Mouse (Mus musculus) ovary, postnatal 36 days (tissue): ENCODE measurements around the gene Wdr38.
"Not testable (repeated sequence)": the region's sequence is repeated elsewhere in the genome, so short reads cannot be mapped to it uniquely, and the experiment has no call there.

Experiments used
- DNase-seq: peaks from one replicate; pipeline ENCODE4 v3.0.0; 2022; ENCODE audit warnings: low spot score, mixed read lengths

Gene Wdr38

GRCm38 (mm10) chr2:38992452-38992851 lies 4.8 kb upstream of the Wdr38 start:
- DNase-seq = peak; percentile 45

GRCm38 (mm10) chr2:38999381-38999780 lies 2.1 kb downstream of the Wdr38 start:
- DNase-seq = no peak

GRCm38 (mm10) chr2:38999910-39000586 lies 2.8 kb downstream of the Wdr38 start:
- no peak for DNase-seq

- no peak for DNase-seq
Observed at GRCm38 (mm10) chr2:39000587-39000919, 3.3 kb downstream of the Wdr38 start.

GRCm38 (mm10) chr2:39001866-39002265 lies 4.6 kb downstream of the Wdr38 start:
- DNase-seq = no peak

- DNase-seq = no peak
Observed at GRCm38 (mm10) chr2:39003106-39003505, 5.8 kb downstream of the Wdr38 start.

GRCm38 (mm10) chr2:39003512-39003911 lies 6.2 kb downstream of the Wdr38 start:
- DNase-seq = no peak

GRCm38 (mm10) chr2:39004372-39004771 lies 7.1 kb downstream of the Wdr38 start:
- peak; percentile 37 for DNase-seq

GRCm38 (mm10) chr2:39004880-39005435 lies 7.7 kb downstream of the Wdr38 start, which contains the start of gene Arpc5l:
Gene Arpc5l, plus strand, starts transcription at chr2:39005348.
- DNase-seq = peak; percentile 91

GRCm38 (mm10) chr2:39005574-39006079 lies 8.4 kb downstream of the Wdr38 start, which contains the start of gene Rpl35:
Gene Rpl35, minus strand, starts transcription at chr2:39005624.
- DNase-seq = no peak

- no peak for DNase-seq
Observed at GRCm38 (mm10) chr2:39006149-39006730, 9.0 kb downstream of the Wdr38 start.

GRCm38 (mm10) chr2:39007865-39008264 lies 10.6 kb downstream of the Wdr38 start:
- DNase-seq = peak; percentile 94

GRCm38 (mm10) chr2:39008350-39008851 lies 11.1 kb downstream of the Wdr38 start:
- DNase-seq = no peak

GRCm38 (mm10) chr2:39008954-39009365 lies 11.7 kb downstream of the Wdr38 start:
- no peak for DNase-seq

- not testable (repeated sequence) for DNase-seq
Observed at GRCm38 (mm10) chr2:39010144-39010543, 12.9 kb downstream of the Wdr38 start.

- no peak for DNase-seq
Observed at GRCm38 (mm10) chr2:39011264-39011663, 14.0 kb downstream of the Wdr38 start.

GRCm38 (mm10) chr2:39011971-39012370 lies 14.7 kb downstream of the Wdr38 start:
- DNase-seq = no peak

- DNase-seq = no peak
Observed at GRCm38 (mm10) chr2:39012768-39013279, 15.5 kb downstream of the Wdr38 start.

GRCm38 (mm10) chr2:39016581-39016980 lies 19.3 kb downstream of the Wdr38 start:
- DNase-seq = no peak

GRCm38 (mm10) chr2:39020004-39020403 lies 22.7 kb downstream of the Wdr38 start:
- DNase-seq = no peak

GRCm38 (mm10) chr2:39031611-39032010 lies 34.3 kb downstream of the Wdr38 start:
- no peak for DNase-seq

- DNase-seq = no peak
Observed at GRCm38 (mm10) chr2:39040215-39040614, 42.9 kb downstream of the Wdr38 start.

- DNase-seq = no peak
Observed at GRCm38 (mm10) chr2:39048515-39048914, 51.2 kb downstream of the Wdr38 start.
